Mouse (Mus musculus): ENCODE measurements at regions not wholly inside any gene's neighbourhood (a gene's known extent, or its start where the extent isn't known, plus 50 kb on each side); places are given as distances from the start of the nearest gene placed in this dataset.

DNA sequence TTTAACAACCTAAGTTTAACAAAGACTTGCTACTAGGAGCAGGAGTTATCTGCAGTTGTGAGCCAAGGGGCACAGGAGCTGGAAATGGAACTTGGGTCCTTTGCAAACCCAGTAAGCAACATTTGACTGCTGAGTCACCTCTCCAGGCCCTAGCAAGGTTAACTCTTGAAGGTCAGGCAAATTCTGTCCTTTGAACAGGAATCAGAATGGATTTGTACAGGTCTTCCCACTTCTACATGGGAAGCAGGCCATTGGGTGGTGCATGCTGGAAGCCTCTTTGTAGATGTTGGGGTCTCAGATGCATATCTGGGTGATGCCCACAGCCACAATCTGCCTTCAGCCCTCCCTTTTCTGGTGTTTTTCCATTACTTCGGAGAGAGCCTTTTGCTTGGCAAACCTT, 255.3 kb downstream of the Icos start:
- Histone ChIP-seq H3K36me3 (ENCODE audit: insufficient read depth, low read length) (no peaks in the 10 kb centered on the region), H3K27me3 (replicated peaks; ENCODE audit: insufficient read depth, low read length) (no peaks in the 10 kb centered on the region), H3K27ac (ENCODE audit: low read length) (no peak overlapping the region), H3K4me3 (ENCODE audit: low read depth, low read length) (no peak overlapping the region), H3K4me1 (ENCODE audit: insufficient read depth, low read depth, low read length) (no peaks in the 10 kb centered on the region), H3K9ac (replicated peaks; ENCODE audit: low read depth) (no peak overlapping the region), H3K9me3 (ENCODE audit: low read length) (no peaks in the 10 kb centered on the region), H3K4me2 (replicated peaks; ENCODE audit: low read depth, low read length) (no peak overlapping the region)
- 67% methylated on average over 1 of the region's 1 CpGs for WGBS
- TF ChIP-seq CTCF (IDR thresholded peaks at IDR 0.05) (no peak), EP300 (IDR thresholded peaks at IDR 0.05) (no peak)
- DNase-seq (ENCODE audit: low spot score) (no peak), ATAC-seq (no peak)

DNA sequence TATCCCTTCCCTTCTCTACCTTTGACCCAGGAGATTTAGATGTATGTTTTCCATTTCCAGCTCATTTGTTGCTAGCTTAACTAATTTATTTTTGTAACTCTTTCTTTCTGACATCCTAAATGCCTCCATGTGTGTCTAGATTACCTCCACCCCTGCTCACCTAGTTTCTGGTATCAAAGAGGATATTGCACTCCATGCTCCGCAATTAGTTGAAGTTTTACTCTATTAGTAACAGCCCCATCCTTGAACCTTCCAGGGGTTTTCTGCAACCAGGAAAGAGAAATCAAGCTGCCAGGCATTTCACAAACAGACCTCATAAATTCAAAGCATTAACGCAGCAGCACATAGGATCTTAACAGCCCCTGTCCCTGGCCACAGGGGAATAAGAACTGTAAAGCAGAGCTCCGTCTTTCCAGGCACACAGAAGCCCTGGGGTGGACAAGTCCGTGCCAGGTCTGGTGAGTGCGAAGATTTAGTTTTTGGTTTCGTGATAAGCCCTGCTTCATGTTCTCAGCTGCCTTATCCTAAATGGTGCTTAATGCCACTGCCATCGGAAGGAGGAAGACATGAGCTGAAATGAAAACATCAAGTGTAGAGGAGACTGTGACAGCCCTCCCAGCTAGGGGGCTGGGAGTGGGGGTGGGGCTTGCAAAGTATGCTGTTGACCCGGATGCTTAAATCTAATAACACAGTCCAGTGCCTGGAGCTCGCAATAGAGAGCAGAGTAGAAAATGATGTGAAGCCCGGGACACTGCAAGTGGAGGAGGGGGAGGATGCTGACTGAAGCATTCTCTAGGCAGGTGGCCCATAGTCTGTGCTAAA, 256.0 kb downstream of the Icos start:
- Histone ChIP-seq H3K9ac (replicated peaks; ENCODE audit: low read depth) (no peak overlapping the region), H3K4me1 (ENCODE audit: insufficient read depth, low read depth, low read length) (no peaks in the 10 kb centered on the region), H3K4me2 (replicated peaks; ENCODE audit: low read depth, low read length) (0 out of 2 replicates have a peak overlapping the region, but pooled peaks have one; percentile 25), H3K36me3 (ENCODE audit: insufficient read depth, low read length) (no peaks in the 10 kb centered on the region), H3K4me3 (ENCODE audit: low read depth, low read length) (no peak overlapping the region), H3K27ac (ENCODE audit: low read length) (no peak overlapping the region), H3K9me3 (ENCODE audit: low read length) (no peaks in the 10 kb centered on the region), H3K27me3 (replicated peaks; ENCODE audit: insufficient read depth, low read length) (no peaks in the 10 kb centered on the region)
- peak; percentile 16 for DNase-seq (ENCODE audit: low spot score)
- no peak for TF ChIP-seq CTCF (IDR thresholded peaks at IDR 0.05)
- no peak for TF ChIP-seq EP300 (IDR thresholded peaks at IDR 0.05)
- ATAC-seq: no peak
- 25% methylated on average over 10 of the region's 10 CpGs for WGBS

DNA sequence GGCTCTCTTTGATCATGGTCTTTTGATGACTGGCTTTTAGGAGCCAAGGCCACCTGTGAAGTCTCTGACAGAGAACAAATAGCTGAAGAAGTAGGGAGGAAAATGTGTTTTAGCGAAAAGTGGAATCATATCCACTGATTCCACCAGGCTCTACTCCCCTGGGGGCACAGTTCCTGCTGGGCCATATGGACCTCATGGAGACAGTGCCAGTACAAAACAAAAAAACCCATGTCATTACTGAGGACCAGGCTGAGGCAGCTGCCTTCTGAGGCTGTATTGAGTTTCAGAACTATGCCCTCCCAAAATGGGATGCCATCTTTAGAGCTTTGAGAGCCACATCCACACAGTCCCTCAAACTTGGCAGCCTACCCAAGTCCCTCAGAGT, 256.6 kb downstream of the Icos start:
- Histone ChIP-seq H3K4me3 (ENCODE audit: low read depth, low read length) (no peak overlapping the region), H3K27ac (ENCODE audit: low read length) (no peak overlapping the region), H3K4me1 (ENCODE audit: insufficient read depth, low read depth, low read length) (no peaks in the 10 kb centered on the region), H3K4me2 (replicated peaks; ENCODE audit: low read depth, low read length) (0 out of 2 replicates have a peak overlapping the region, but pooled peaks have one; percentile 25), H3K9ac (replicated peaks; ENCODE audit: low read depth) (no peak overlapping the region), H3K36me3 (ENCODE audit: insufficient read depth, low read length) (no peaks in the 10 kb centered on the region), H3K27me3 (replicated peaks; ENCODE audit: insufficient read depth, low read length) (no peaks in the 10 kb centered on the region), H3K9me3 (ENCODE audit: low read length) (no peaks in the 10 kb centered on the region)
- DNase-seq (ENCODE audit: low spot score) (no peak), ATAC-seq (no peak)
- no peak for TF ChIP-seq EP300 (IDR thresholded peaks at IDR 0.05)
- 23% methylated on average over 1 of the region's 1 CpGs for WGBS

DNA sequence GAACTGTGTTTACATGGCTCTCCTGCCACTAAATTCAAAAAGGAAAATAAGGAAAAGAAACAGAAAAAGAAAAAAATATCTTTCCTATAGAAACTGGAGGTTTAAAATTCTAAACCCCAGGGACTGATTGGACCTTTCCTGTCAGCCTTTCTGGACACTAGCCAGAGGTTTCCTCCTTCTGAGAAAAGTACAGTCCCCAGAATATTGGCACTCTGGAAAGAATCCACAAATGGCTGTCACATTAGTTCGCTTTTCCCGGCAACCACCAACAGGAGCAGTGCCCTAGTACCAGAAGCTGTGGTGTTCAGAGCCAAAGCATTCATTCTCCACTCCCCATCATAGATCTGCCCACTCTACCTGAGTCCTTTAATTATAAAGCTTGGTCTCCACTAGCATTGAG, 258.8 kb downstream of the Icos start:
- no peaks in the 10 kb centered on the region for H3K9me3 ChIP-seq (ENCODE audit: low read length)
- no peak overlapping the region for H3K4me2 ChIP-seq (replicated peaks; ENCODE audit: low read depth, low read length)
- no peak for DNase-seq (ENCODE audit: low spot score)
- ATAC-seq: no peak
- 72% methylated on average over 2 of the region's 2 CpGs for WGBS
- H3K27me3 ChIP-seq (replicated peaks; ENCODE audit: insufficient read depth, low read length): no peaks in the 10 kb centered on the region
- H3K9ac ChIP-seq (replicated peaks; ENCODE audit: low read depth): no peak overlapping the region
- no peaks in the 10 kb centered on the region for H3K36me3 ChIP-seq (ENCODE audit: insufficient read depth, low read length)
- H3K4me3 ChIP-seq (ENCODE audit: low read depth, low read length): no peak overlapping the region
- H3K27ac ChIP-seq (ENCODE audit: low read length): no peak overlapping the region
- TF ChIP-seq CTCF (IDR thresholded peaks at IDR 0.05): no peak
- TF ChIP-seq EP300 (IDR thresholded peaks at IDR 0.05): no peak
- H3K4me1 ChIP-seq (ENCODE audit: insufficient read depth, low read depth, low read length): no peaks in the 10 kb centered on the region

DNA sequence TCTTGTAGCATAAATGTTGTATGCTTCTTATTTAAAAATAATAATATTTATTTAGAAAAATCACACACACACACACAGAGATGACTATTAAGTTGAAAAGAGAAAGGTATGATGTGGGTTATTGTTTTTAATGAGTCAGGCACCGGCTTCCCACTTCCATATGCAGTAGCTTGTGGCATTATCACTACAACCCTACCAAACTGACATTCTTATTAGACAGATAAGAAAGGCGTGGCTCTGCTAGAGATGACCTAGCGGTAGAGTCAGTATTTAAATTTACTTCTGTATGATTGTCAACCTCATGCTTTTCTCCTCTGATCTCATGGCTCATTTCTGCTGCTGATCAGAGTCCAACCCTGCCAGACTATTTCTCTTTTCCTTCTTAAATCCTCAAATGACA, 260.9 kb downstream of the Icos start:
- H3K9ac ChIP-seq (replicated peaks; ENCODE audit: low read depth): no peak overlapping the region
- H3K4me1 ChIP-seq (ENCODE audit: insufficient read depth, low read depth, low read length): no peaks in the 10 kb centered on the region
- ATAC-seq: no peak
- no peak overlapping the region for H3K27ac ChIP-seq (ENCODE audit: low read length)
- no peak overlapping the region for H3K4me3 ChIP-seq (ENCODE audit: low read depth, low read length)
- 91% methylated on average over 3 of the region's 3 CpGs for WGBS
- no peak for DNase-seq (ENCODE audit: low spot score)
- no peaks in the 10 kb centered on the region for H3K9me3 ChIP-seq (ENCODE audit: low read length)
- H3K27me3 ChIP-seq (replicated peaks; ENCODE audit: insufficient read depth, low read length): no peaks in the 10 kb centered on the region
- no peaks in the 10 kb centered on the region for H3K36me3 ChIP-seq (ENCODE audit: insufficient read depth, low read length)
- TF ChIP-seq CTCF (IDR thresholded peaks at IDR 0.05) (no peak), EP300 (IDR thresholded peaks at IDR 0.05) (no peak)
- H3K4me2 ChIP-seq (replicated peaks; ENCODE audit: low read depth, low read length): no peak overlapping the region

DNA sequence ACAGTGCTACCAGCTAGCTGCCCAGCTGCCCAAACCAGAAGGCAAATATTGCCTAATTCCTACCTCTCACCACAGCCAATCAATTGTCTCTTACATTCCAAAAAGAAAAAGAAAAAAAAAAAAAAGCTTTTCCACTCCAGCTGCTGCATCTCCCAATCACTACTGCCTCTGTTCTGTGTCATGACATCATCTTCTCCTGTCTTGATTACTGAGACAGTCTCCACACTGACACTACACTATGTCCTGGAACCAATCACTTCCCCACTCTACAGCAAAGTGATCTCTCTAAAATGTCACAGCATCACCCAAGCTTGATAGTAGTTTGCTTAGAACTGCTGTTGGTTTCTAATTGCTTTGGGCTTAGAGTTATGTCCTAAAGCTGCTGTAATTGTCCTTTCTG, 279.8 kb downstream of the Icos start:
- Histone ChIP-seq H3K36me3 (ENCODE audit: insufficient read depth, low read length) (no peaks in the 10 kb centered on the region), H3K4me2 (replicated peaks; ENCODE audit: low read depth, low read length) (no peak overlapping the region), H3K27ac (ENCODE audit: low read length) (no peak overlapping the region), H3K9ac (replicated peaks; ENCODE audit: low read depth) (no peak overlapping the region), H3K4me1 (ENCODE audit: insufficient read depth, low read depth, low read length) (no peaks in the 10 kb centered on the region), H3K27me3 (replicated peaks; ENCODE audit: insufficient read depth, low read length) (no peaks in the 10 kb centered on the region), H3K4me3 (ENCODE audit: low read depth, low read length) (no peak overlapping the region), H3K9me3 (ENCODE audit: low read length) (no peaks in the 10 kb centered on the region)
- DNase-seq (ENCODE audit: low spot score) (peak; percentile 46), ATAC-seq (peak; percentile 71)
- no peak for TF ChIP-seq CTCF (IDR thresholded peaks at IDR 0.05)
- TF ChIP-seq EP300 (IDR thresholded peaks at IDR 0.05): no peak

Data from lung, postnatal 0 days (tissue).